In genomic region chr5:150616216-150616615, GRCm38 (mm10) we compare ENCODE assay signal across 22 mouse cellular contexts. TPM values are rescaled to one million over a fixed set of nuclear protein-coding genes. Genes with fewer than 3 reads are reported as not detected.
DNase-seq lines count a peak whose midpoint lies in the region; ATAC-seq lines count a peak whose summit lies in the region.
"Had no signal": no experiment of that assay in that cellular context is flagged by ENCODE, and none has a peak within 500 bp of the region (broad histone marks: within the 10 kb centered on the region; RNA-seq: fewer than 3 reads in every experiment).

No protein-coding gene starts in this region.

- H3K4me2 ChIP-seq in intestine, embryonic 14.5 days (ENCODE audit: low read length) = no peak overlapping the region
- H3K4me2 ChIP-seq in intestine, embryonic 16.5 days (ENCODE audit: low read depth, low read length) = no peak overlapping the region
- H3K4me2 ChIP-seq in midbrain, embryonic 11.5 days = no peak overlapping the region
- no peak overlapping the region for H3K4me2 ChIP-seq in midbrain, embryonic 13.5 days (replicated peaks)
- H3K4me2 ChIP-seq: embryonic facial prominence, embryonic 13.5 days; embryonic facial prominence, embryonic 15.5 days; forebrain, embryonic 12.5 days had no signal

- DNase-seq in intestine, embryonic 14.5 days (ENCODE audit: low spot score) = peak; percentile 1
- DNase-seq in kidney, adult 9 months = peak; percentile 56
- no peak for DNase-seq in kidney, postnatal 10 days
- DNase-seq in midbrain, embryonic 11.5 days (ENCODE audit: low spot score, missing footprints) = peak; percentile 41
- DNase-seq: adrenal gland, adult 2 months; adrenal gland, postnatal 10 days; adrenal gland, postnatal 25 days; cerebellum, adult 11 months; cerebellum, adult 18-20 months; cerebellum, adult 8-10 months; cerebellum, adult 9-11 months; cerebellum, postnatal 14 days; cerebellum, postnatal 36 days; embryo, embryonic 11 days had no signal

- H3K27me3 ChIP-seq in intestine, embryonic 14.5 days (replicated peaks; ENCODE audit: control insufficient read depth, insufficient read depth, low read length) = no peaks in the 10 kb centered on the region
- H3K27me3 ChIP-seq in intestine, embryonic 16.5 days (replicated peaks; ENCODE audit: control insufficient read depth, insufficient read depth, low read length) = no peaks in the 10 kb centered on the region
- H3K27me3 ChIP-seq in midbrain, embryonic 11.5 days (ENCODE audit: control insufficient read depth, insufficient read depth, low read length) = no peaks in the 10 kb centered on the region
- no peaks in the 10 kb centered on the region for H3K27me3 ChIP-seq in midbrain, embryonic 13.5 days
- H3K27me3 ChIP-seq: embryonic facial prominence, embryonic 13.5 days; embryonic facial prominence, embryonic 15.5 days; forebrain, embryonic 12.5 days had no signal

- ATAC-seq in intestine, embryonic 14.5 days (replicated peaks; ENCODE audit: low FRiP score, low TSS enrichment, low read depth) = no peak
- ATAC-seq in intestine, embryonic 16.5 days = no peak
- no peak for ATAC-seq in midbrain, embryonic 11.5 days (ENCODE audit: low FRiP score)
- no peak for ATAC-seq in midbrain, embryonic 13.5 days
- ATAC-seq: forebrain, embryonic 14.5 days had no signal

- H3K9ac ChIP-seq in intestine, embryonic 14.5 days (ENCODE audit: low read length) = no peak overlapping the region
- no peak overlapping the region for H3K9ac ChIP-seq in intestine, embryonic 16.5 days (ENCODE audit: low read depth, low read length)
- no peak overlapping the region for H3K9ac ChIP-seq in midbrain, embryonic 11.5 days (ENCODE audit: low read length)
- H3K9ac ChIP-seq in midbrain, embryonic 13.5 days (replicated peaks) = no peak overlapping the region
- H3K9ac ChIP-seq: embryonic facial prominence, embryonic 13.5 days; embryonic facial prominence, embryonic 15.5 days; forebrain, embryonic 12.5 days had no signal

- H3K36me3 ChIP-seq in intestine, embryonic 14.5 days (ENCODE audit: control insufficient read depth, insufficient read depth, low read length) = no peaks in the 10 kb centered on the region
- H3K36me3 ChIP-seq in intestine, embryonic 16.5 days (ENCODE audit: control insufficient read depth, insufficient read depth, low read length) = no peaks in the 10 kb centered on the region
- H3K36me3 ChIP-seq in midbrain, embryonic 11.5 days (ENCODE audit: control insufficient read depth, insufficient read depth, low read length) = no peaks in the 10 kb centered on the region
- 0 out of 2 replicates have a peak, but pooled peaks cover 3% of the 10 kb centered on the region for H3K36me3 ChIP-seq in midbrain, embryonic 13.5 days
- H3K36me3 ChIP-seq: embryonic facial prominence, embryonic 13.5 days; embryonic facial prominence, embryonic 15.5 days; forebrain, embryonic 10.5 days; forebrain, embryonic 12.5 days had no signal

- H3K27ac ChIP-seq in intestine, embryonic 14.5 days (ENCODE audit: low read depth) = no peak overlapping the region
- H3K27ac ChIP-seq in intestine, embryonic 16.5 days (ENCODE audit: low read length) = no peak overlapping the region
- H3K27ac ChIP-seq in midbrain, embryonic 11.5 days (ENCODE audit: low read depth, low read length) = no peak overlapping the region
- H3K27ac ChIP-seq in midbrain, embryonic 13.5 days = no peak overlapping the region
- H3K27ac ChIP-seq: embryonic facial prominence, embryonic 13.5 days; embryonic facial prominence, embryonic 15.5 days; forebrain, embryonic 10.5 days; forebrain, embryonic 12.5 days had no signal

- no peaks in the 10 kb centered on the region for H3K9me3 ChIP-seq in intestine, embryonic 14.5 days (ENCODE audit: control insufficient read depth, low read length)
- H3K9me3 ChIP-seq in intestine, embryonic 16.5 days (ENCODE audit: control insufficient read depth, low read length) = no peaks in the 10 kb centered on the region
- H3K9me3 ChIP-seq in midbrain, embryonic 11.5 days (ENCODE audit: control insufficient read depth, low read length) = no peaks in the 10 kb centered on the region
- H3K9me3 ChIP-seq in midbrain, embryonic 13.5 days = no peaks in the 10 kb centered on the region
- H3K9me3 ChIP-seq: embryonic facial prominence, embryonic 13.5 days; embryonic facial prominence, embryonic 15.5 days; forebrain, embryonic 10.5 days; forebrain, embryonic 12.5 days had no signal

- H3K4me3 ChIP-seq in intestine, embryonic 14.5 days (ENCODE audit: low read depth, low read length) = no peak overlapping the region
- H3K4me3 ChIP-seq in intestine, embryonic 16.5 days (ENCODE audit: low read length) = no peak overlapping the region
- no peak overlapping the region for H3K4me3 ChIP-seq in midbrain, embryonic 11.5 days (ENCODE audit: low read depth, low read length)
- no peak overlapping the region for H3K4me3 ChIP-seq in midbrain, embryonic 13.5 days (replicated peaks)
- H3K4me3 ChIP-seq: embryonic facial prominence, embryonic 13.5 days; embryonic facial prominence, embryonic 15.5 days; erythroblast, embryonic 14.5 days; forebrain, embryonic 10.5 days; forebrain, embryonic 12.5 days had no signal

- 90% methylated on average over 2 of the region's 2 CpGs for WGBS in intestine, embryonic 14.5 days
- WGBS in intestine, embryonic 16.5 days = 83% methylated on average over 2 of the region's 2 CpGs
- WGBS in midbrain, embryonic 11.5 days = 92% methylated on average over 2 of the region's 2 CpGs
- WGBS in midbrain, embryonic 13.5 days = 96% methylated on average over 2 of the region's 2 CpGs

- H3K4me1 ChIP-seq in intestine, embryonic 14.5 days (replicated peaks; ENCODE audit: control insufficient read depth, insufficient read depth, low read length) = no peaks in the 10 kb centered on the region
- H3K4me1 ChIP-seq in intestine, embryonic 16.5 days (ENCODE audit: control insufficient read depth, insufficient read depth, low read length) = no peaks in the 10 kb centered on the region
- no peaks in the 10 kb centered on the region for H3K4me1 ChIP-seq in midbrain, embryonic 11.5 days (ENCODE audit: control insufficient read depth, insufficient read depth, low read length)
- no peaks in the 10 kb centered on the region for H3K4me1 ChIP-seq in midbrain, embryonic 13.5 days (replicated peaks)
- H3K4me1 ChIP-seq: embryonic facial prominence, embryonic 15.5 days; forebrain, embryonic 10.5 days; forebrain, embryonic 12.5 days had no signal

RNA-seq across cellular contexts. Expression of gene N4bp2l1, which starts 19.2 kb away (rescaled TPM):
- polyA plus RNA-seq in intestine, embryonic 14.5 days (2014; fragmentation: Nextera tagmentation; extraction: Ambion mirVana) = 4.9 and 5.5 TPM in 2 replicates
- polyA plus RNA-seq in intestine, embryonic 16.5 days (2015; fragmentation: Nextera tagmentation; extraction: Ambion mirVana) = 5.7 and 6.2 TPM in 2 replicates
- polyA plus RNA-seq in midbrain, embryonic 11.5 days (2014; fragmentation: Nextera tagmentation; extraction: Ambion mirVana) = 2.8 and 3.5 TPM in 2 replicates
- 6.0 and 7.0 TPM in 2 replicates for polyA plus RNA-seq in midbrain, embryonic 13.5 days (2015; fragmentation: Nextera tagmentation; extraction: Ambion mirVana)

RNA-seq across cellular contexts. Expression of gene N4bp2l2, which starts 49.8 kb away (rescaled TPM):
- polyA plus RNA-seq in intestine, embryonic 14.5 days (2014; fragmentation: Nextera tagmentation; extraction: Ambion mirVana) = 43.9 and 45.6 TPM in 2 replicates
- 32.6 and 33.1 TPM in 2 replicates for polyA plus RNA-seq in intestine, embryonic 16.5 days (2015; fragmentation: Nextera tagmentation; extraction: Ambion mirVana)
- 40.5 and 42.1 TPM in 2 replicates for polyA plus RNA-seq in midbrain, embryonic 11.5 days (2014; fragmentation: Nextera tagmentation; extraction: Ambion mirVana)
- polyA plus RNA-seq in midbrain, embryonic 13.5 days (2015; fragmentation: Nextera tagmentation; extraction: Ambion mirVana) = 32.9 and 38.1 TPM in 2 replicates

RNA-seq across cellular contexts. Expression of gene Pds5b, which starts 57.3 kb away (rescaled TPM):
- polyA plus RNA-seq in intestine, embryonic 14.5 days (2014; fragmentation: Nextera tagmentation; extraction: Ambion mirVana) = 37.3 and 42.5 TPM in 2 replicates
- polyA plus RNA-seq in intestine, embryonic 16.5 days (2015; fragmentation: Nextera tagmentation; extraction: Ambion mirVana) = 14.2 and 15.3 TPM in 2 replicates
- polyA plus RNA-seq in midbrain, embryonic 11.5 days (2014; fragmentation: Nextera tagmentation; extraction: Ambion mirVana) = 48.9 and 49.3 TPM in 2 replicates
- polyA plus RNA-seq in midbrain, embryonic 13.5 days (2015; fragmentation: Nextera tagmentation; extraction: Ambion mirVana) = 34.1 and 37.1 TPM in 2 replicates
